Mouse (Mus musculus): Measurements from ENCODE around the gene Olfr323. TPM values are rescaled to one million over a fixed set of nuclear protein-coding genes. Genes with fewer than 3 reads are reported as not detected.

Olfr323 gene
- polyA plus RNA-seq, 1 experiment from 2014 or later: not detected

DNA sequence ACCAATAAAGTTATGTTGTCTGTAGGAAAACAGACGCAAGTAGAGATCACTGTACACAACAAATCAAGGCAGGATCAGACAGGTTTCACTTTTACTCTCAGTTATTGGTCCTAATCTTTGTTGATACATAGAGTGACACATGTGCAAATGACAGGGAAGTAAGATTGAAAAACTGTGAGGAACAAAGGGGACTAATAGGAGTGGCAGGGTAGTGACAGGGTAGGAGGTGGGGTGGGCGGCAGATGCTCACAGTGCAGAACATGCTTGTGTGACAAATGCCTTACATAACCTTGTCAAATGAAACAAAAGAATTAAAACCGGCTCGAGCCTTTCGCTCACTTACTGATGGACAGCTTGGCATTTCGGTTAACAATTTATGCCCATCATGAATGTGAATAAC, 11.5 kb downstream of the Olfr323 start:
- H3K4me1 ChIP-seq: peaks cover 10% of the 10 kb centered on the region; the same call in 1 of the 2 replicates
- H3K27ac ChIP-seq (replicated peaks): no peak overlapping the region
- no peaks in the 10 kb centered on the region for H3K9me3 ChIP-seq (replicated peaks)
- H3K36me3 ChIP-seq: no peaks in the 10 kb centered on the region
- no peak for DNase-seq (ENCODE audit: low spot score)
- no peak overlapping the region for H3K4me3 ChIP-seq
- 84% methylated on average over 6 of the region's 6 CpGs for WGBS
- no peaks in the 10 kb centered on the region for H3K27me3 ChIP-seq (ENCODE audit: low read depth, poor library complexity, severe bottlenecking)

DNA sequence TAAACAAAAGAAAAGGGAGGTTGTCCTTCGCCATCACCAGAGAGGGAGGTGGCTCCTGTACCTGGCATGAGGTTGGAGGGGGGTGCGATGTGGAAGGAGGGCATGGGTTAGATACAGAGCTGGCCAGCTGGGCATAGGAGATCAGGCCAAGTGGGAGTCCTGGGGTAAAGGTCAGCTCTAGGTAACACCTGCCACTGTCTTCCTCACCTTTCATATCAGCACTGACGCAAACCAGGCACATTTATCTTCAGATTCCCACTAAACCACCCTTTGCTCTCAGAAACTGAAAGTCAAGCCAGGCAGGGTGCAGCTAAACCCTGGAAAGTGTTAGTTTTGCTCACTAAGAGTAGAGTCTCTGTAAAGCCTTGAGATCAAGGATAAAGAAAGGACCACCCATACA, 11.9 kb downstream of the Olfr323 start:
- Histone ChIP-seq H3K27me3 (ENCODE audit: low read depth, poor library complexity, severe bottlenecking) (no peaks in the 10 kb centered on the region), H3K4me1 (peaks cover 10% of the 10 kb centered on the region; the same call in 1 of the 2 replicates), H3K36me3 (no peaks in the 10 kb centered on the region), H3K4me3 (no peak overlapping the region), H3K27ac (replicated peaks) (no peak overlapping the region), H3K9me3 (replicated peaks) (no peaks in the 10 kb centered on the region)
- WGBS: 81% methylated on average over 3 of the region's 3 CpGs
- DNase-seq (ENCODE audit: low spot score): no peak

DNA sequence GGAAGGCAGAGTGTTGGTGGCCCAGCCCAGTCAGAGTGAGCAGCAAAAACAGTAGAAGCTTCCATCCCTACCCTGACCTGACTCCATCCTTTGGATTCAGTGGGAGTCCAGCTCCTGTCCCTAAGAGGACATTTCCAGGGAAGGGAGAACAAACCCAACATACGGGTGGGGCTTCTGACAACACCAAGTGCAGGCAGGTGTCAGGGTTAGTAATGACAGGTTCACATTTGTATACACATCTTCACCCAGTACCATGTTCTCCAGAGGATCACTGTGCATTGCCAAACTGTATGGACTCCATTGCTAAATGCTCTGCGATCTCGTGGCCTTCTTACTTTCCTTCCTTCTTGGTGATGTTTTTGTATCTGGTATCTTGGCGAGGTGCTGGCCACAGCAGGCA, 14.3 kb downstream of the Olfr323 start, which contains the start of gene 2210407C18Rik:
2210407C18Rik (minus strand) TSS at position 101 of the 400 bp plus-strand sequence.
- H3K4me3 ChIP-seq: no peak within 1 kb of the TSS
- no peak for DNase-seq (ENCODE audit: low spot score)
- no peaks in the 10 kb centered on the region for H3K9me3 ChIP-seq (replicated peaks)
- peaks cover 10% of the 10 kb centered on the region; the same call in 1 of the 2 replicates for H3K4me1 ChIP-seq
- 92% methylated on average over 4 of the region's 4 CpGs for WGBS
- H3K36me3 ChIP-seq: no peaks in the 10 kb centered on the region
- no peak within 1 kb of the TSS for H3K27ac ChIP-seq (replicated peaks)
- no peaks in the 10 kb centered on the region for H3K27me3 ChIP-seq (ENCODE audit: low read depth, poor library complexity, severe bottlenecking)

DNA sequence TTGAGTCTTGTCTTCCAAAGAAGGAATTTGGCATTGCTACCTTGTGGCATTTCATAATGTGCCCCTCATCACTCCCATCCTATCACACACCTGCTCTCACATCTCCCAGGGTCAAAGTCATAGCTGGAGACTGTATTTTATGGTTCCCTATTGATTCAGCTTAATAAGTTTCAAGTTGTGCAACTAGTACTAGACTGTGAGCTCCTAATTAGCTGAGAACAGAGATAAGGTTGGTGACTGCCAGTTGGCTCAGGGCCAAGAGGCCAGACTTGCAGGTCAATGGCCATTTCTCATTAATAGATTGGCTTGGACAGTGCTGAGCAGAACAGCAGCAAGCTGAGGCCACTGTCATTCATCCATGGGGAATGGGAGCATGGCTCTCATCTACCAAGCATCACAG, 15.8 kb downstream of the Olfr323 start:
- no peaks in the 10 kb centered on the region for H3K36me3 ChIP-seq
- H3K27me3 ChIP-seq (ENCODE audit: low read depth, poor library complexity, severe bottlenecking): no peaks in the 10 kb centered on the region
- H3K4me1 ChIP-seq: peaks cover 10% of the 10 kb centered on the region; the same call in 1 of the 2 replicates
- no peak for DNase-seq (ENCODE audit: low spot score)
- no peaks in the 10 kb centered on the region for H3K9me3 ChIP-seq (replicated peaks)
- no peak overlapping the region for H3K4me3 ChIP-seq
- H3K27ac ChIP-seq (replicated peaks): no peak overlapping the region

DNA sequence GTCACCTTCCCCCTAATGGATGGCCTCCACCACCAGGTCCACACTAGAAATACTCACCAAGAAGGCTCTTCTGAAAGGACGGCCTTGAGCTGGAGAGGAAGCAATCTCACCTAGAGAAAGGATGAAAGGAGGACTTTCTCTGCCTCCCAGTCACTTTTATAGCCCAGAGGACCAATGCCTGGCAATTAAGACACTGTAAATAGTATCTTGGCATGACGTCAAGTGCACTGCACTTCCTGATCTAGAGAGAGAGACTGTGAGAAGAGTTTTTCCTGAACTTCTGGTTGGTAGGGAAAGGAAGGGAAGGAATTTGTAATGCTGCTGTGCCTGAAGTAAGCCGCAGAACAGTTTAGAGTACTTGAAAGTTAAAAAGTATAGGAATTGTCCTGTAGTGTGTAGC, 16.9 kb downstream of the Olfr323 start:
- Histone ChIP-seq H3K27me3 (ENCODE audit: low read depth, poor library complexity, severe bottlenecking) (no peaks in the 10 kb centered on the region), H3K27ac (replicated peaks) (no peak overlapping the region), H3K4me1 (0 out of 2 replicates have a peak, but pooled peaks cover 5% of the 10 kb centered on the region), H3K9me3 (replicated peaks) (no peaks in the 10 kb centered on the region), H3K36me3 (no peaks in the 10 kb centered on the region), H3K4me3 (no peak overlapping the region)
- whole genome bisulfite sequencing: 83% methylated on average over 3 of the region's 3 CpGs
- DNase-seq (ENCODE audit: low spot score): no peak

DNA sequence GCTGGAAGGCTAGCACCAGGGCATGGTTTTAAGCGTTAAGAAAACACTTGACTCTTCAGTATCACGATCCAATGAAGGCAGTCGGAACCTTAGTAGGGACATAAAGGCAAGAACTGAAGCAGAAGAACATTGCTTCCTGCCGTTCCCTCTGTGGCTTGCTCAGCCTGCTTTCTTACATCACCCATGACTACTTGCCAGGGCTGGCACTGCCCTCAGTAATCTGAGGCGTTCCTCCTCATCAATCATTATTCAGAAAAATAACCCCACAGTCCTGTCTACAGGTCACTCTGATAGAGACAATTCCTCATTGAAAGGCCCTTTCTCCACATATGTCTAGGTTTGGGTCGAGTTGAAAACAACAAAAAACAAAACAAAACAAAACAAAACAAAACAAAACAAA, 23.3 kb downstream of the Olfr323 start:
- no peaks in the 10 kb centered on the region for H3K27me3 ChIP-seq (ENCODE audit: low read depth, poor library complexity, severe bottlenecking)
- H3K4me1 ChIP-seq: no peaks in the 10 kb centered on the region
- no peak for DNase-seq (ENCODE audit: low spot score)
- no peaks in the 10 kb centered on the region for H3K36me3 ChIP-seq
- H3K27ac ChIP-seq (replicated peaks): no peak overlapping the region
- H3K9me3 ChIP-seq (replicated peaks): no peaks in the 10 kb centered on the region
- H3K4me3 ChIP-seq: no peak overlapping the region
- 91% methylated on average over 6 of the region's 6 CpGs for WGBS

DNA sequence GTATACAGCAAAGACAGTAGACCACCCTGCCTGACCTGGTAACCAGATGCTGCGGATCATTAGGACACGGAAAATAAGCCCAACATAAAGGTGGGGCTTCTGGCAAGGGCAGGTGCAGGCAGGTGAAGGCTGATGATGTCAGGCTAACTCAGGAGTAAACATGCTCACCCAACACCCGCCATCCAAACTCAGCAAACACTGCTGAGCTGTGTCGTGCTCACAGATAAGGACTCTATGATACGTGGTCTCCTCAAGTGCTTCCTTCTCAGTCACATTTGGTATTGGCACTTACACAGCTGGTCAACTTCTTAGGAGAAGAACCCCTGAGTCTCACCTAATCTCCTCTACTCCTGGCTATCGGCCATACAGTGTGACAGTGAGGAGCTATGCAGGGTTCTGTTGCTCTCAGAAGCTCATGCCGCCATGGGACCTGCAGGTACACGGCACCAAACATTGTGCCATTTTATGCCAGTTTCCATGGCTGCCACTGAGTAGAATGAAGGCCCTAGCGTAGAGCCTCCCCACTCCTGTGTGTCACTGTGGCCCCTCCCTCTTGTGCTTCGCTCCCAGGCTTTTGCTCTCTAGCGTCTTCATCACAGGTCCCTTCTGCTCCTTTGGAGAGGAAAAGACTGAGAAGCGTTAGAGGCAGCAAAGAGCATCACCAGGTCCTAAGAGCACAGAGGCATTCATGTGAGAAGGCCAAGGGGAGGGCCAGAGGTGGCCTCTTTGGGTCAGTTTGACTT, 24.0 kb downstream of the Olfr323 start:
- DNase-seq (ENCODE audit: low spot score): no peak
- Histone ChIP-seq H3K4me3 (no peak overlapping the region), H3K27ac (replicated peaks) (no peak overlapping the region), H3K9me3 (replicated peaks) (no peaks in the 10 kb centered on the region), H3K36me3 (no peaks in the 10 kb centered on the region), H3K27me3 (ENCODE audit: low read depth, poor library complexity, severe bottlenecking) (no peaks in the 10 kb centered on the region), H3K4me1 (no peaks in the 10 kb centered on the region)
- 90% methylated on average over 12 of the region's 12 CpGs for WGBS

DNA sequence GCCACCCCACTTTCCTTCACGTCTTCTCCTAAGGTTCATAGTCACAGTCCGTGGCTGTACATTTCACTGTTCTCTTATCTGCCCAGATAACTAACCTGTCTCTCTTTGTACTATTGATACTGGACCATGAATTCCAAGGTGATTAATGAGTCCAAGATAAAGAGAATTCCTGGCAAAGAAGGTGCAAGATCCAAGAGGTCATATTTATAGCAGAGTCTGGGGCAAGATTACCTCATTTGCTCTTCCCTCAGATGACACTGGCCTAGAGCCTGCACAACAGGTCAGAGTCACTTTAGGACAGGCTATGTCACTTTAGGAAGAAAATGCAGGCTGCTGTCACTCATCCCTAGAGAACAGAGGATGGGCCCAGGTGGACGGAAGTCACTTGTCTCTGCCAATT, 25.1 kb downstream of the Olfr323 start:
- WGBS: 90% methylated on average over 3 of the region's 3 CpGs
- no peak for DNase-seq (ENCODE audit: low spot score)
- H3K4me1 ChIP-seq: no peaks in the 10 kb centered on the region
- H3K4me3 ChIP-seq: no peak overlapping the region
- no peaks in the 10 kb centered on the region for H3K9me3 ChIP-seq (replicated peaks)
- no peaks in the 10 kb centered on the region for H3K36me3 ChIP-seq
- H3K27ac ChIP-seq (replicated peaks): no peak overlapping the region
- no peaks in the 10 kb centered on the region for H3K27me3 ChIP-seq (ENCODE audit: low read depth, poor library complexity, severe bottlenecking)

DNA sequence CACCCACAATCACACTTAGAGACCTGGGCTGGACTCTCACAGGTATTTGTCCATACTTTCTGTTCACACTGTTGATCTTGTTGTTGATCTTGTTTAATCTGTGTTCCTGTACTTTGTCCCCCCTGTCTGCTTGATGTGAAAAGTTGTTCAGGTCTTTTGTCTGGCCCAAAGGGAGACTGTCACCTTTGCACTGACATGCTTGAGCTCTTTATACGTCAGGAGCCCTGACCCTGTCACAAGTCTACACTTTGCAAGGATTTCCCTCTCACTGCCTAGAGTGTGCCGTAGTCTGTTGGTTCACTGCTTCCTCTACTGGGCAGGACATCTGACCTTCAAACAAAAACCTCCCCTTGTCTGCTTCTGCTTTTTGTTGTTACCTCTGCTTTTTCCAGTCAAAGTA, 25.6 kb downstream of the Olfr323 start:
- Histone ChIP-seq H3K27ac (replicated peaks) (no peak overlapping the region), H3K9me3 (replicated peaks) (no peaks in the 10 kb centered on the region), H3K36me3 (no peaks in the 10 kb centered on the region), H3K4me1 (no peaks in the 10 kb centered on the region), H3K4me3 (no peak overlapping the region), H3K27me3 (ENCODE audit: low read depth, poor library complexity, severe bottlenecking) (no peaks in the 10 kb centered on the region)
- no peak for DNase-seq (ENCODE audit: low spot score)
- WGBS: 74% methylated on average over 2 of the region's 2 CpGs

DNA sequence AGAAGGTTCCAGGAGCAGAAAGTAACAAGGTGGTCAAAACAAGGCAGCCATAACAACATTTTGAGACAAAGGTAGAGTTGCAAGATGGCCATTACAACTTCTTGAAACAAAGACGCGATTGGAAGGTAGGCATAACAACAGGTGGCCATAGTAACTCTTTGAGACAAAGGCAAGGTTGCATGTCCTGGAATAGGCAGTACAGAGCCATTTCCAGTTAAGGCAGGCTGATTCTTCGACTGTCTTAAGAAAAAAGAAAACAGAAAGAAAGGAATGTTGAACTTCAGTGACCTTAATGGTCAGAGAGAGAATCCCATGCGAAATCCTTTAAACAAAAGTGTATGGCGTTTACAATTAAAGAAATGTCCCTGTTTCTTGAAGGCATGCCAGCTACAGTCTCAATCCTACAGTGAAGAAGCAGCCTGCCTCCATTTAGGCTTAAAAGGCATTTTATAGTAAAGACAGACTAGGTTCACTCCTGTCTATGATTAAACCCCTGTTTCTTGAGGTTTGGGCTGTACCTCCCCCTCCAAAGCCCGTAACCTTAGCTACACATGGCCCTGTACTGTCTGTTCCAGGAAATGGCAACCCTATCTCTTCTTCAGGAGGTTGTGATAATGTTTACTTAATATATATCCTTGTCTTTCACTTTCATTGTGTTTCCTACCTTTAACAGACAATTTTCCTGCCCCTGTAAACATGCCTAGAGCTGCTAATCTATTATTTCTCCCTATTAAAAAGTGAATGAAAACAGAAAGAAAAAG, 27.3 kb downstream of the Olfr323 start:
- 81% methylated on average over 6 of the region's 6 CpGs for WGBS
- DNase-seq (ENCODE audit: low spot score): no peak
- H3K4me3 ChIP-seq: no peak overlapping the region
- H3K36me3 ChIP-seq: no peaks in the 10 kb centered on the region
- H3K9me3 ChIP-seq (replicated peaks): no peaks in the 10 kb centered on the region
- H3K27ac ChIP-seq (replicated peaks): no peak overlapping the region
- no peaks in the 10 kb centered on the region for H3K4me1 ChIP-seq
- no peaks in the 10 kb centered on the region for H3K27me3 ChIP-seq (ENCODE audit: low read depth, poor library complexity, severe bottlenecking)

DNA sequence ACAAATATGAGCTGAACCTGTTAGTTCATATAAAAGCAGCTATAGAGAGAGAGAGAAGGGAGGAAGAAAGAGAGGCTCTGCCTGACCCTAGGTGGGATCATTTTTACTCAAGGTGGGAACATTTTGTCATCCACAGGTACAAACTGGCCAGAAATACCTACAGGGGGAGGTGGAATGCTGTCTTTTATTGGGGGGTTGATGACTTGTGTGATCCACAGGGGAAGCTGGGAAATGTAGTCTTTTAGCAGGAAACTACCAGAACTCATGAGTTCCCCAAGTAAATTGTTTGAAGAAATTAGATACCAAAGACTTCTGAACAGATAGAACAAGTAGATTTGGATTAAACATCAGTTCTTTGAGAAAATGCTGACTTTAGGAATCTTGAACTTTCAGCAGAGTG, 28.2 kb downstream of the Olfr323 start:
- H3K4me1 ChIP-seq: no peaks in the 10 kb centered on the region
- no peak for DNase-seq (ENCODE audit: low spot score)
- no peaks in the 10 kb centered on the region for H3K36me3 ChIP-seq
- no peak overlapping the region for H3K4me3 ChIP-seq
- no peaks in the 10 kb centered on the region for H3K9me3 ChIP-seq (replicated peaks)
- no peak overlapping the region for H3K27ac ChIP-seq (replicated peaks)
- H3K27me3 ChIP-seq (ENCODE audit: low read depth, poor library complexity, severe bottlenecking): no peaks in the 10 kb centered on the region

DNA sequence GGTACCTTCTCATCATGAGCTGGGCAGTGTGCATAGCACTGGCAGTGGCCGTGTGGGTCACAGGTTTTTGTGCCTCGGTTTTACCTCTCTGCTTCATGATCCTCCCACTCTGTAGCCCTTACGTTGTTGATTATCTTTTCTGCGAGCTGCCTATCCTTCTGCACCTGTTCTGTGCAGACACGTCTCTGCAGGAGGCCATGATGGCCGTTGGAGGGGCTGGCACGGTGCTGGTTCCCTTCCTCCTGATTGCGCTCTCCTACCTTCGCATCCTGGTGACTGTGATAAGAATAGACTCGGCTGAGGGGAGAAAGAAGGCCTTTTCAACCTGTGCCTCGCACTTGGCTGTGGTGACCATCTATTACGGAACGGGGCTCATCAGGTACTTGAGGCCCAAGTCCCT, 32.5 kb downstream of the Olfr323 start:
- DNase-seq (ENCODE audit: low spot score): no peak
- 85% methylated on average over 13 of the region's 13 CpGs for WGBS
- H3K36me3 ChIP-seq: no peaks in the 10 kb centered on the region
- H3K4me3 ChIP-seq: no peak overlapping the region
- no peaks in the 10 kb centered on the region for H3K4me1 ChIP-seq
- no peaks in the 10 kb centered on the region for H3K27me3 ChIP-seq (ENCODE audit: low read depth, poor library complexity, severe bottlenecking)
- H3K27ac ChIP-seq (replicated peaks): no peak overlapping the region
- no peaks in the 10 kb centered on the region for H3K9me3 ChIP-seq (replicated peaks)

DNA sequence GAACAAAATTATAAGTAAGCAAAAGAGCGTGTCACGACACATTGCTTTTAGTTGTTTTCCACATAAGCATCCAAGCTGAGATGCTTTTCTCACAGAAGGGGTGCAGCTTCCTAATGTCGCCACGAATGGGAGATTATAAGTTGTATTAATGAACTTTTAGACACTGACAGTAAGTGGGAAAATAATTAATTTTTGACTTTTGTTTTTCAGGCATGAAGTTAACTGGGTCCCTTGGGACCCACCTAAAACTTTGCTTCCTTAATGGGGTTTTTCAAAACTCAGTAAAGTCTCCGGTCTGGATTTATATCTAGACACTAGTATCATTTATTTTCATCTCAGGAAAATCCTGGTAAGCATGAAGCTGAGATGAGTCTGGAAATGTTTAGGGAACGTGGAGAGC, 35.5 kb downstream of the Olfr323 start, which contains the start of gene Olfr324:
Olfr324 (plus strand) TSS at position 301 of the 400 bp plus-strand sequence.
- 88% methylated on average over 6 of the region's 6 CpGs for WGBS
- DNase-seq (ENCODE audit: low spot score): no peak
- H3K9me3 ChIP-seq (replicated peaks): 0 out of 2 replicates have a peak, but pooled peaks cover 4% of the 10 kb centered on the region
- H3K4me3 ChIP-seq: no peak within 1 kb of the TSS
- no peaks in the 10 kb centered on the region for H3K36me3 ChIP-seq
- H3K27ac ChIP-seq (replicated peaks): no peak within 1 kb of the TSS
- no peaks in the 10 kb centered on the region for H3K4me1 ChIP-seq
- no peaks in the 10 kb centered on the region for H3K27me3 ChIP-seq (ENCODE audit: low read depth, poor library complexity, severe bottlenecking)

Measured in midbrain, embryonic 10.5 days (tissue).